In the genomic region with DNA sequence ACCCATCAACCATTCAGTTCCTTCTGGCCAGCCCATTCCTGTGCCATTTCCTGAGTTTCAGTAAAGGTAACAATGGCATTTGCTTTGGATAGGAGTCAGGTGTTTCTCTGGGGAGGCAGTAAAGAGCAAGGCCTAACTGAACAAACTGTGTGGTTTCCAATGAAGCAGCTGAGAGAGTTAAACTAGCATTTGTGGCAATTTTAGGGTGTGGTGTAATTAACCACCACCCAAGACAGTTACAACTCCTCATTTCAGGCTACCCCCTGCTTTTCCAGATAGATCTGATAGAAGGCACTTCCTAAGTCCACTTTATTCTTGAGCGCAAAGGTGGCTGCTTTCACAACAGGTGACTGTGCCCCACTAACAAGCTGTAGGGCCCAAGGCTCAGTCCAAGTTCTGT, we compare ENCODE assay signal across 1 mouse cellular context.
TF ChIP-seq lines count a peak whose summit lies in the region.

No protein-coding gene starts in this region.

TF ChIP-seq in CH12.LX, 34 proteins besides CTCF, POLR2A, EP300 and RAD21:
- TF ChIP-seq TCF12 (IDR thresholded peaks at IDR 0.05; ENCODE audit: low read depth, low read length) (no peak), POLR2AphosphoS2 (IDR thresholded peaks at IDR 0.05; ENCODE audit: low read depth, low read length) (no peak), MEF2A (IDR thresholded peaks at IDR 0.05; ENCODE audit: borderline replicate concordance, low read depth, low read length) (no peak), ELF1 (IDR thresholded peaks at IDR 0.05; ENCODE audit: low read depth, low read length) (no peak), ZC3H11A (IDR thresholded peaks at IDR 0.05; ENCODE audit: low read depth, low read length) (no peak), PAX5 (IDR thresholded peaks at IDR 0.05; ENCODE audit: low read length) (no peak), MAFK (IDR thresholded peaks at IDR 0.05; ENCODE audit: insufficient replicate concordance, low read length) (no peak), MAZ (IDR thresholded peaks at IDR 0.05; ENCODE audit: low read depth, low read length) (no peak), UBTF (IDR thresholded peaks at IDR 0.05; ENCODE audit: low read depth, low read length) (no peak), MAX (IDR thresholded peaks at IDR 0.05; ENCODE audit: low read length) (no peak), KAT2A (IDR thresholded peaks at IDR 0.05; ENCODE audit: insufficient replicate concordance, low read length) (no peak)
